Mouse (Mus musculus) megakaryocyte, embryonic 14.5 days (primary cell): ENCODE measurements around the gene C1qtnf7.

Experiments used
- FLI1 ChIP-seq: IDR thresholded peaks from 2 replicates; pipeline ENCODE4 v1.6.1; 2012; ENCODE audit warnings: low read length, inconsistent platforms, mixed read lengths
- GATA1 ChIP-seq: IDR thresholded peaks from 3 replicates; pipeline ENCODE4 v1.6.1; 2012; ENCODE audit warnings: mixed read lengths, low read length, inconsistent platforms, borderline replicate concordance

GRCm38 (mm10) chr5:43530886-43531285, 15.5 kb downstream of the C1qtnf7 start:
- TF ChIP-seq FLI1 = no peak
- no peak for TF ChIP-seq GATA1
